Mouse (Mus musculus): Measurements from ENCODE around the gene Trpm1. TPM values are rescaled to one million over a fixed set of nuclear protein-coding genes. Genes with fewer than 3 reads are reported as not detected.

Trpm1 gene
- polyA plus RNA-seq, 1 experiment from 2014 or later = not detected

DNA sequence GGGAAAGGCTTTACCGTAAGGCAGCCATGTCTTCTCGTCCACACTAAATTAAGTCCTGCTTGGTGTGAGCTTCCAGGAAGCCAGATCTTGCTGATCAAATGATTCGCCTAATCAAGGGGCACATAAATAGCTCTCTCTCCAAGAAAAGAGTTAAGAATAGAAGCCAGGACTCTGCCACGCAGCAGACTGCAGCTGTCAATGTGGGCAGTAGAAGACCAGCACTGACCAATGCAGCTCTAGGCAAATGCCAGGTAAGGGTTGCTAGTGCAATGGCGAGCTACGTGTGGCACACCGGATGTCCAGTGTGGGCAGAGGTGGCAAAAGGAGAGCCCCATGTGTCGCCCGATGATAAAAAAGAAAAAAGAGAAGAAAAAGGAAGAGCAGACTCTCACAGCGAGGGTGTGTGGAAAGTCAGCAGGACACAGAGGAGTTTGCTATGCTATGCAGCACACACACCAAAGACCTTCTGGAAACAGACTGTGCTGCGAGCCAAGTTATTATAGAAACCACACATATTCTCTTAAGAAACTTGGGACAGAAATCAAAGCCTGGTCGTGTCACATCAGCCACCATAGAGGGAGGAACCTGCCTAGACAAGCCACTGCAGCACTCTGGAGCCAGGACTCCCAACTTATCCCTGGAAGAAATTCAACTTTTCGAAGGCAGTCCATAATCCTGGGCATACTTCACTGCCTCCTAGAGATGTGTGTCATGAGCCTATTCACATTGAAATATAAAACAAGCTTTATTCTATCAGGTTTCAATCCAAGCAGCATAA, 112.1 kb downstream of the Trpm1 start:
- no peak overlapping the region for H3K27ac ChIP-seq (ENCODE audit: poor library complexity, severe bottlenecking)
- H3K9me3 ChIP-seq (replicated peaks) = 0 out of 2 replicates have a peak, but pooled peaks cover 4% of the 10 kb centered on the region
- H3K4me3 ChIP-seq = no peak overlapping the region
- H3K36me3 ChIP-seq = no peaks in the 10 kb centered on the region
- 74% methylated on average over 13 of the region's 13 CpGs for WGBS
- ATAC-seq (ENCODE audit: insufficient number of reproducible peaks, low FRiP score) = no peak
- H3K9ac ChIP-seq = no peak overlapping the region
- no peak overlapping the region for H3K4me2 ChIP-seq
- H3K27me3 ChIP-seq (replicated peaks) = peaks cover 30% of the 10 kb centered on the region
- H3K4me1 ChIP-seq (replicated peaks) = no peaks in the 10 kb centered on the region; the same call in 1 of the 2 replicates

DNA sequence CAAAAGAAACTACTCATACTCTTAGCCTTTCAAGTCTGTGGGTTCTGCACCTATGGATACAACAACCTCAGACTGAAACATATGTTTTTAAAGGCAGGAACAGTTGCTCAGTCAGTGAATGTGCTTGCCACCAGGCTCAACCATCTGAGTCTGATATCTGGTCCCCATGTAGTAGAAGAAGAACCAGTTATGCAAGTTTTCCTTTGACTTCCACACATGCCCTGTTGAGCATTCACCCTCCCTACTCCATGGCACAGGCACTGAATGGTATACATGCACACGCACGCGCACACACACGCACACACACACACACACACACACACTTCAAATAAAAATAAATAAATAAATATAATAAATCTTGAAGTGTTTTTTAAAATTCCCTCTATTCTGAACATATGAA, 113.0 kb downstream of the Trpm1 start:
- peaks cover 30% of the 10 kb centered on the region for H3K27me3 ChIP-seq (replicated peaks)
- H3K4me3 ChIP-seq = no peak overlapping the region
- 89% methylated on average over 4 of the region's 4 CpGs for WGBS
- H3K36me3 ChIP-seq = no peaks in the 10 kb centered on the region
- no peak overlapping the region for H3K9ac ChIP-seq
- no peaks in the 10 kb centered on the region; the same call in 1 of the 2 replicates for H3K4me1 ChIP-seq (replicated peaks)
- no peak overlapping the region for H3K4me2 ChIP-seq
- no peak for ATAC-seq (ENCODE audit: insufficient number of reproducible peaks, low FRiP score)
- 0 out of 2 replicates have a peak, but pooled peaks cover 4% of the 10 kb centered on the region for H3K9me3 ChIP-seq (replicated peaks)
- no peak overlapping the region for H3K27ac ChIP-seq (ENCODE audit: poor library complexity, severe bottlenecking)

DNA sequence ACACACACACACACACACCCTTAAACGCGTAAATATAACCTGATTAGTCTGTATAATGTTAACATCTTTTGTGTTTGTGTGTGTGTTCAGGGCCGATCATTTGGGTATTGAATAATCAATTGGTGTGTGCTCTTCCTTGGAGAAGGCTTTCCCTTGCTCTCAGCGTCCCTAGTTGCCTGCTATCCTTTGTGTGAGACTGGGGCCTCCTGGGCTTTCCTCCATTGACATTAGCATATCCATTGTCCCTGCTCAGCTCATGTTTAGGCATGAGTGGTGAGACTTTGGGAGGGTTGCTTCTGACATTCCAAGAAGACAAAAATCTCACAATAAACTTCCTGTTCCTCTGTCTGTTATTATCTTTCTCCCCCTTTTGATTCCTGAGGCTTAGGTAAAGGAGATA, 118.3 kb downstream of the Trpm1 start:
- no peaks in the 10 kb centered on the region for H3K36me3 ChIP-seq
- H3K27ac ChIP-seq (ENCODE audit: poor library complexity, severe bottlenecking) = no peak overlapping the region
- H3K4me3 ChIP-seq = no peak overlapping the region
- no peak overlapping the region for H3K9ac ChIP-seq
- H3K9me3 ChIP-seq (replicated peaks) = no peaks in the 10 kb centered on the region
- H3K4me1 ChIP-seq (replicated peaks) = no peaks in the 10 kb centered on the region; the same call in 1 of the 2 replicates
- WGBS = 57% methylated on average over 4 of the region's 4 CpGs
- ATAC-seq (ENCODE audit: insufficient number of reproducible peaks, low FRiP score) = no peak
- no peak overlapping the region for H3K4me2 ChIP-seq
- peaks cover 30% of the 10 kb centered on the region for H3K27me3 ChIP-seq (replicated peaks)

DNA sequence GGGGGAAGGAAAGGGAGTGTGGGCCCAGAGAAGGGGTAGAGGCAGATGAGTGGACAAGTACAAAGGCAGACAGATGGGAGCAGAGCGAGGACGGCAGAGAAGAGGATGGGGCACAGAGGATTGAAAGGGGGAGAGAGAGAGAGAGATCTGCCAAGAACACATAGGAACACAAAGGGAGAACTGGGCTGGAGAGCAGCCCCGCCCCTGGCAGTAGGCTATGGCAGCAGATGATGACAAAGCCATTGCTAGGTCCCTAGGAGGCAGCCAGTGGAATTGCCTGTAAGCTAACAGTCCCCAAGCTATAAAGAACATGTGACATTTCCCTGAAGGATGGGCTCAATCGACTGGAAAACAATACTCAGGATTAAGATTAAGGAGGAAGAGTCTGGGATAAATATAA, 121.9 kb downstream of the Trpm1 start:
- peaks cover under 1% of the 10 kb centered on the region; the same call in 1 of the 2 replicates for H3K27me3 ChIP-seq (replicated peaks)
- H3K9me3 ChIP-seq (replicated peaks) = no peaks in the 10 kb centered on the region
- no peak for ATAC-seq (ENCODE audit: insufficient number of reproducible peaks, low FRiP score)
- no peak overlapping the region for H3K27ac ChIP-seq (ENCODE audit: poor library complexity, severe bottlenecking)
- no peak overlapping the region for H3K4me2 ChIP-seq
- H3K36me3 ChIP-seq = no peaks in the 10 kb centered on the region
- H3K9ac ChIP-seq = no peak overlapping the region
- WGBS = 78% methylated on average over 4 of the region's 4 CpGs
- H3K4me3 ChIP-seq = no peak overlapping the region
- H3K4me1 ChIP-seq (replicated peaks) = no peaks in the 10 kb centered on the region

DNA sequence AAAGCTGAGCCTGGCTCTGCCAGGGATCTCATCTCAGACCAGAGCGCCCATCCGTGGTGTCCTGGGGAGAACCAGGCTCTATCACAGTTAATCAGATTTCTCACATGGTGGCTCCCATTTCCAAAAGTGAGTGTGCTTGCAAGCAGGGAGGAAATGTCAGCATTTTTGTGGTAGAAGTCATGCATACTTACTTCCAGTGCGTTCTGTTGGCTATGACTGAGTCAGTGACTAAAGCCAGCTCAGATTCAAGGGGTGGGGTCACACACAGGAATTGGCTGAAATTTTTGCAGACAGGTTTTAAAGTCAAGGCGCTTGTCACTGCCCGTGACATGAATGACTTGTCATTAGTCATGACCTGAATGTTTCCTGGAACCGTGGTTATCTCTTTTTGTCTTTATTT, 123.3 kb downstream of the Trpm1 start:
- ATAC-seq (ENCODE audit: insufficient number of reproducible peaks, low FRiP score) = no peak
- Histone ChIP-seq H3K4me2 (no peak overlapping the region), H3K9me3 (replicated peaks) (no peaks in the 10 kb centered on the region), H3K9ac (no peak overlapping the region), H3K4me3 (no peak overlapping the region), H3K36me3 (no peaks in the 10 kb centered on the region), H3K4me1 (replicated peaks) (no peaks in the 10 kb centered on the region), H3K27ac (ENCODE audit: poor library complexity, severe bottlenecking) (no peak overlapping the region), H3K27me3 (replicated peaks) (no peaks in the 10 kb centered on the region)
- WGBS = 44% methylated on average over 6 of the region's 6 CpGs

DNA sequence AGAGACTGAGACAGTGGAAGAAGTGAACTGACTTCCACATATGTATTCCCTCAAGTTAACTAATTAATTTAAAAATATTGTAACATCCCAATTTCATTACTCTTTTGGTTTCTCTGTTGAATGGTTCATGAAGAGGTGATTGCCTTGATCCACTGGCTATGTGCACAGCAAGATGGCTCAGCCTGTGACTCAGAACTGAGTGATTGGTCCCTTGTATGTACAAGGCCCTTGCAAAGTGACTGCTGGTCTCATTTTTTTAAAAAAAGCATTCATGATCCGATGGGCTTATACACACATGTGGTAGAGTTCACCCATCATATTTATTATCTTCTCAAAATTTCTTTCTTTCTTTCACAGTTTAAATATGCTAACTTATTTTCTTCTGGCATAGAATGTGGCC, 124.9 kb downstream of the Trpm1 start:
- Histone ChIP-seq H3K27me3 (replicated peaks) (no peaks in the 10 kb centered on the region), H3K9me3 (replicated peaks) (no peaks in the 10 kb centered on the region), H3K4me2 (no peak overlapping the region), H3K27ac (ENCODE audit: poor library complexity, severe bottlenecking) (no peak overlapping the region), H3K9ac (no peak overlapping the region), H3K36me3 (no peaks in the 10 kb centered on the region), H3K4me1 (replicated peaks) (no peaks in the 10 kb centered on the region), H3K4me3 (no peak overlapping the region)
- 81% methylated on average over 1 of the region's 1 CpGs for WGBS
- no peak for ATAC-seq (ENCODE audit: insufficient number of reproducible peaks, low FRiP score)

DNA sequence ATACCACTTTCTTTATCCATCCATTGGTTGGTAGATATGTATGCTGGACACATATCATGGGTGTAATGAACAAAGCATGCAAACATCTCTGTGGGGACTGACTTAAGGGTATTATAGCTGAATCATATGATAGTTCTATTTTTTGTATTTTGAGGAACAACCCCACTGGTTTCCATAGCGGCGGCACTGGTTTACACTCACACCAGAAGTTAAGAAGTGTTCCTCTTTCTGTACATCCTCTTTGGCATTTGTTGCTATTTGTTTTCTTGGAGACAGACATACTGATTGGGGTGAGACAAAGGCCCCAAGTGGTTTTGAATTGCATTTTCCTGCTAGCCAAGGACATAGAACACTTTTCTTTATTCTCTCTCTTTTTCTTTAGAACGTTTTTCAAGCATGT, 125.9 kb downstream of the Trpm1 start:
- no peak overlapping the region for H3K4me3 ChIP-seq
- no peaks in the 10 kb centered on the region for H3K36me3 ChIP-seq
- no peaks in the 10 kb centered on the region for H3K4me1 ChIP-seq (replicated peaks)
- WGBS = 73% methylated on average over 3 of the region's 3 CpGs
- no peak overlapping the region for H3K27ac ChIP-seq (ENCODE audit: poor library complexity, severe bottlenecking)
- ATAC-seq (ENCODE audit: insufficient number of reproducible peaks, low FRiP score) = no peak
- H3K9me3 ChIP-seq (replicated peaks) = no peaks in the 10 kb centered on the region
- H3K27me3 ChIP-seq (replicated peaks) = no peaks in the 10 kb centered on the region
- H3K9ac ChIP-seq = no peak overlapping the region
- H3K4me2 ChIP-seq = no peak overlapping the region

DNA sequence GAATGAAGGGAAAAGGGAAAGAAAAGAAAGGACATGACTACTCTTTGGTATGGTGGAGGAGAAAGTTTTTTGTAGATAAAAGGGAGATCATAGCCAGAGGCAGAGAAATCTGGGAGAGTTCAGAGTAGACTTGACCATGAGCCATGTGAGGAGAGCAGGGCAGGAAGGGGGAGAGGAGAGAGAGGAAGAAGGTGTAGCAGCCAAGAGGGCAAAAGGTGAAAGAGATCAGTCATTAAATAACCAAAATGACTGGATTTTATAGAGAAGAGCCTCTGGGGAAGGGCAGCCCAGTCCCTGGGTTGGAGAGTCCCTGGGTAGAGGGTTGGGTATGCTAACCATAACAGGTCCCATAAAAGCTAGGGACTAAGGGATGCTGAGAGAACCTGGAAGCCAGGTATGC, 132.9 kb downstream of the Trpm1 start:
- Histone ChIP-seq H3K4me1 (replicated peaks) (peaks cover 3% of the 10 kb centered on the region; the same call in 1 of the 2 replicates), H3K4me3 (no peak overlapping the region), H3K27me3 (replicated peaks) (no peaks in the 10 kb centered on the region), H3K4me2 (peak overlapping the region; percentile 68), H3K27ac (ENCODE audit: poor library complexity, severe bottlenecking) (no peak overlapping the region), H3K9ac (no peak overlapping the region), H3K9me3 (replicated peaks) (no peaks in the 10 kb centered on the region), H3K36me3 (0 out of 2 replicates have a peak, but pooled peaks cover 3% of the 10 kb centered on the region)
- no peak for ATAC-seq (ENCODE audit: insufficient number of reproducible peaks, low FRiP score)

DNA sequence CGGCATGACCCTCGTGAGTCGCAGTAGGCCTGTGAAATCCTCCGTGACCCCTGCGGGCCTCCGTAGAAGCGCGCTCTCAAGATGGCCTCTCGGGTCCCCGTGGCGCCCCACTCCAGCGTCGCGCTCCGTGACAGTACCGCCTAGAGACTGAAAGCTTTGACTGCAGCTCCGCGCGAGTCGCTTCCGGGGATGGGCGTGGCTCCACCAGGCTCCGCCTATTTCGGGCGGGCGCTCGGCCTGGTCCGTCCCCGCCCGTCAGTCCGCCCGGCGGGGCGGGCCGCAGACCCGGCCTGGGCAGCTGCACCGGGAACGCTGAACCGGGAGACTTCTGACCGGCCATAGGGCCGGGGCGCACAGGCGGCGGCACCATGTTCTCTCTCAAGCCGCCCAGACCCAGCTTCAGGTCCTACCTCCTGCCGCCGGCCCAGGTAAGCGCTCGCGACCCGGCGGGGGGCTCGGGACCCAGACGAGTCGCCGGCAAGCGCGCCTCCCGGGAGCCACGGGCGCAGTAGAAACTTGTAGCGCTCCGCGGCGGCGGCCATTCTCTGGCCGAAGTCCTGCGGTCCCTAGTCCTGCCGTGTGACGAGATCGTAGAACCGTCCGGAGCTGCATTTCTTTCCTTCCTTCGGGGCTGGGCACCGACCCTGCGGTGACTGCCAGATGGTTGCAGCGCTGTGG, 133.9 kb downstream of the Trpm1 start, which contains the start of gene Mtmr10:
Gene Mtmr10 (plus strand): TSS at position 240 of the 678 bp plus-strand sequence.
- H3K9me3 ChIP-seq (replicated peaks) = no peaks in the 10 kb centered on the region
- under 1% methylated on average over 77 of the region's 77 CpGs for WGBS
- peak within 1 kb of the TSS; percentile 84 for H3K9ac ChIP-seq
- peak within 1 kb of the TSS; percentile 68 for H3K4me2 ChIP-seq
- peak; percentile 99 for ATAC-seq (ENCODE audit: insufficient number of reproducible peaks, low FRiP score)
- no peaks in the 10 kb centered on the region for H3K27me3 ChIP-seq (replicated peaks)
- peaks cover 3% of the 10 kb centered on the region; the same call in 1 of the 2 replicates for H3K4me1 ChIP-seq (replicated peaks)
- peak within 1 kb of the TSS; percentile 82 for H3K27ac ChIP-seq (ENCODE audit: poor library complexity, severe bottlenecking)
- H3K4me3 ChIP-seq = peak within 1 kb of the TSS; percentile 90
- peaks cover 9% of the 10 kb centered on the region; the same call in 1 of the 2 replicates for H3K36me3 ChIP-seq

DNA sequence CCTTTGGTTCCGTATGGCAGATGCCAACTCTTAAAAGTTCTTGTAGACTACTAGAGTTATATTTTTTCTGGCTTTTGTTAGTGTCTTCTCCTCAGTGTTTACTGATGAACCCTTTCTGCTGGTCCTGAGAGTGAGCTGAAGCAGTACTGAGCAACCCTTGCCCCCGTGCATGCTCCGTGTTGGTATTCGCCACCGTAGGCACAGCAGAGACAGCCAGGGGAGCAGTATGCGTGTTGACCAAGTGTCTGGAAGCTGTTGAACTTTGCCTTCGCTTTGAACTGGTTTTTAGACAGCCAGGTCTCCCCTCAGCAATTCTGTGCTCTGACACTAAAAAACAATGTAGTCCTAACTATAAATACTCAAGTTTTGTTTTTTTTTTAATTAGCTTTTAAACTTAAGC, 135.8 kb downstream of the Trpm1 start:
- no peak overlapping the region for H3K4me2 ChIP-seq
- H3K27ac ChIP-seq (ENCODE audit: poor library complexity, severe bottlenecking) = no peak overlapping the region
- H3K4me3 ChIP-seq = no peak overlapping the region
- H3K9me3 ChIP-seq (replicated peaks) = no peaks in the 10 kb centered on the region
- no peak for ATAC-seq (ENCODE audit: insufficient number of reproducible peaks, low FRiP score)
- peaks cover 3% of the 10 kb centered on the region; the same call in 1 of the 2 replicates for H3K4me1 ChIP-seq (replicated peaks)
- H3K36me3 ChIP-seq = peaks cover 9% of the 10 kb centered on the region; the same call in 1 of the 2 replicates
- no peak overlapping the region for H3K9ac ChIP-seq
- H3K27me3 ChIP-seq (replicated peaks) = no peaks in the 10 kb centered on the region
- WGBS = 88% methylated on average over 7 of the region's 7 CpGs

DNA sequence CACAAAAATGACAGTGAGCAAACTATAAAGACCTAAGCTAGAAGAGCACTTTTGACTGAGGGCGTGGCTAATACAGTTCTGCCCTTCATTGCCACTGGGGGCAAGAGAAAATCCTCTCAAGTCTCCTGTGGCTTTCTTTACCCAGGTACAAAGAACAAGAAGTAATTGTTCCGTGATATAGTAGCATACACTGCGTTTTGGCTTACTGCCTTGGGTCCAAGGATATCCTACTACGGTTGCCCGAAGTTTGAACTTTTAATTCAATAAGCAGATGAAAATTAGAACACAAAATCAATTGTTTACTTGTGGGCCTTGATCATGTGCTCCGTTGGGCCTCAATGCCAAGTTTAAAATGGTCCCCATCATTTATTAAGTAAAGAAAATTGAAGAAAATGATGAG, 136.8 kb downstream of the Trpm1 start:
- Histone ChIP-seq H3K27ac (ENCODE audit: poor library complexity, severe bottlenecking) (no peak overlapping the region), H3K36me3 (peaks cover 9% of the 10 kb centered on the region; the same call in 1 of the 2 replicates), H3K4me1 (replicated peaks) (peaks cover 3% of the 10 kb centered on the region; the same call in 1 of the 2 replicates), H3K4me3 (no peak overlapping the region), H3K9ac (no peak overlapping the region), H3K27me3 (replicated peaks) (no peaks in the 10 kb centered on the region), H3K9me3 (replicated peaks) (no peaks in the 10 kb centered on the region), H3K4me2 (no peak overlapping the region)
- ATAC-seq (ENCODE audit: insufficient number of reproducible peaks, low FRiP score) = no peak
- WGBS = 92% methylated on average over 6 of the region's 6 CpGs
